Mouse (Mus musculus) lung, postnatal 4 days (tissue): Measurements from ENCODE around the gene Olfr729.

Source experiments
- DNase-seq, 2 experiments: peaks; one replicate each; pipeline ENCODE4 v3.0.0; 2021

Olfr729 gene

GRCm38 (mm10) chr14:50152810-50153209, at the start of gene Olfr729:
Gene Olfr729 (minus strand): TSS chr14:50152910.
- no peak for DNase-seq

GRCm38 (mm10) chr14:50188098-50188497, 35.4 kb upstream of the Olfr729 start, which contains the start of gene Olfr730:
Gene Olfr730 (minus strand): TSS chr14:50188198.
- DNase-seq, result no peak

- DNase-seq, result no peak
Observed at GRCm38 (mm10) chr14:50142580-50142979, 10.1 kb downstream of the Olfr729 start, which contains the start of gene Olfr728. Gene Olfr728 (minus strand): TSS chr14:50142680.

- DNase-seq, result no peak
Observed at GRCm38 (mm10) chr14:50122886-50123285, 29.8 kb downstream of the Olfr729 start, which contains the start of gene Olfr727. Gene Olfr727 (plus strand): TSS chr14:50123186.
